Mouse (Mus musculus) CH12.LX (cell line): ENCODE measurements around the gene Derl2. TPM values are rescaled to one million over a fixed set of nuclear protein-coding genes. Genes with fewer than 3 reads are reported as not detected.

Experiments
- DNase-seq: peaks from one replicate; pipeline ENCODE4 v3.0.0-alpha.2; 2013; ENCODE audit errors: extremely low read depth
- H3K27ac ChIP-seq: 2 replicates; pipeline ENCODE4 v1.5.1; 2012; ENCODE audit warnings: low read depth, mild to moderate bottlenecking, control low read depth, moderate library complexity; ENCODE audit not compliant: insufficient read depth
- H3K27me3 ChIP-seq: replicated peaks from 2 replicates; pipeline ENCODE3; 2012; ENCODE audit warnings: inconsistent platforms
- H3K36me3 ChIP-seq, 2 experiments: replicated peaks in 1 of 2; 2 replicates each; pipeline versions ENCODE3 to v1.6.1; 2012; ENCODE audit warnings: inconsistent platforms in 1 of 2, low read length in 1 of 2, mild to moderate bottlenecking in 1 of 2, mixed read lengths in 1 of 2, moderate library complexity in 1 of 2; ENCODE audit not compliant: control insufficient read depth in 1 of 2, insufficient read depth in 1 of 2
- H3K4me1 ChIP-seq, 2 experiments: 2 replicates each; pipeline ENCODE4 v1.6.1; 2012; ENCODE audit warnings: inconsistent platforms in 1 of 2, moderate library complexity in 1 of 2; ENCODE audit not compliant: insufficient read depth in 2 of 2, control insufficient read depth in 1 of 2
- H3K4me2 ChIP-seq: 2 replicates; pipeline ENCODE4 v1.6.1; 2012; ENCODE audit warnings: low read depth, mild to moderate bottlenecking, control low read depth; ENCODE audit not compliant: poor library complexity, insufficient read depth, severe bottlenecking
- H3K4me3 ChIP-seq, 3 experiments: fragments of 150-350 bp in 1 of 3; sonication (generic) in 1 of 3; replicated peaks in 1 of 3; 2 replicates each; pipeline versions ENCODE3 to v1.5.1; 2011 to 2012; ENCODE audit warnings: low read depth in 2 of 3, low read length in 2 of 3, mild to moderate bottlenecking in 2 of 3, moderate library complexity in 2 of 3, control low read depth in 1 of 3, improper control_type of control experiment in 1 of 3, inconsistent platforms in 1 of 3, mixed read lengths in 1 of 3; ENCODE audit not compliant: poor library complexity in 1 of 3
- H3K79me2 ChIP-seq: replicated peaks from 2 replicates; pipeline ENCODE4 v1.6.1; 2012; ENCODE audit warnings: mild to moderate bottlenecking, moderate library complexity; ENCODE audit not compliant: control insufficient read depth, poor library complexity, insufficient read depth, severe bottlenecking; ENCODE audit errors: extremely low read depth
- H3K9ac ChIP-seq: 2 replicates; pipeline ENCODE4 v1.6.1; 2012; ENCODE audit warnings: low read depth, mild to moderate bottlenecking, control low read depth, moderate library complexity; ENCODE audit not compliant: insufficient read depth
- H3K9me3 ChIP-seq: replicated peaks from 2 replicates; pipeline ENCODE3; 2012; ENCODE audit warnings: low read length, inconsistent platforms, mixed read lengths
- CHD1 ChIP-seq: IDR thresholded peaks from 2 replicates; pipeline ENCODE4 v1.6.1; 2012; ENCODE audit warnings: low read depth, low read length, improper control_type of control experiment, inconsistent platforms
- CTCF ChIP-seq, 2 experiments: IDR thresholded peaks in 1 of 2; conservative IDR thresholded peaks in 1 of 2; 2 replicates each; pipeline ENCODE4 v1.5.1; 2011 to 2012; ENCODE audit warnings: low read depth in 2 of 2, low read length in 2 of 2, improper control_type of control experiment in 1 of 2, inconsistent platforms in 1 of 2, mild to moderate bottlenecking in 1 of 2, moderate library complexity in 1 of 2
- EP300 ChIP-seq: IDR thresholded peaks from 2 replicates; pipeline ENCODE4 v1.6.1; 2011; ENCODE audit warnings: low read length, improper control_type of control experiment
- ETS1 ChIP-seq: conservative IDR thresholded peaks from 2 replicates; pipeline ENCODE4 v1.6.1; 2012; ENCODE audit warnings: low read depth, mild to moderate bottlenecking, inconsistent platforms, low read length, improper control_type of control experiment, moderate library complexity
- IRF4 ChIP-seq: IDR thresholded peaks from 2 replicates; pipeline ENCODE4 v1.6.1; 2014; ENCODE audit warnings: low read depth, mild to moderate bottlenecking, inconsistent platforms, low read length, improper control_type of control experiment
- JUND ChIP-seq: conservative IDR thresholded peaks from 2 replicates; pipeline ENCODE4 v1.6.1; 2011; ENCODE audit warnings: low read depth, low read length, improper control_type of control experiment
- MAX ChIP-seq: IDR thresholded peaks from 2 replicates; pipeline ENCODE4 v1.6.1; 2011; ENCODE audit warnings: low read length, improper control_type of control experiment
- MEF2A ChIP-seq: IDR thresholded peaks from 2 replicates; pipeline ENCODE4 v1.6.1; 2014; ENCODE audit warnings: low read depth, mild to moderate bottlenecking, inconsistent platforms, low read length, improper control_type of control experiment, borderline replicate concordance
- MXI1 ChIP-seq: IDR thresholded peaks from 2 replicates; pipeline ENCODE4 v1.6.1; 2011; ENCODE audit warnings: mild to moderate bottlenecking, low read depth, low read length, improper control_type of control experiment
- MYC ChIP-seq: IDR thresholded peaks from 2 replicates; pipeline ENCODE4 v1.6.1; 2011; ENCODE audit warnings: low read depth, mild to moderate bottlenecking, improper control_type of control experiment, low read length
- PAX5 ChIP-seq: IDR thresholded peaks from 2 replicates; pipeline ENCODE4 v1.6.1; 2012; ENCODE audit warnings: low read length, inconsistent platforms, mixed read lengths
- POLR2A ChIP-seq: IDR thresholded peaks from 2 replicates; pipeline ENCODE4 v1.6.1; 2011; ENCODE audit warnings: low read depth, mild to moderate bottlenecking, improper control_type of control experiment, low read length
- RAD21 ChIP-seq: IDR thresholded peaks from 2 replicates; pipeline ENCODE4 v1.6.1; 2011; ENCODE audit warnings: low read depth, mild to moderate bottlenecking, low read length, improper control_type of control experiment, moderate library complexity
- SIN3A ChIP-seq: IDR thresholded peaks from 2 replicates; pipeline ENCODE4 v1.6.1; 2012; ENCODE audit warnings: low read length, improper control_type of control experiment, inconsistent platforms
- SMC3 ChIP-seq: IDR thresholded peaks from 2 replicates; pipeline ENCODE4 v1.6.1; 2011; ENCODE audit warnings: low read depth, low read length, improper control_type of control experiment
- TBP ChIP-seq: conservative IDR thresholded peaks from 2 replicates; pipeline ENCODE4 v1.6.1; 2011; ENCODE audit warnings: low read depth, low read length, improper control_type of control experiment
- UBTF ChIP-seq: IDR thresholded peaks from 2 replicates; pipeline ENCODE4 v1.6.1; 2012; ENCODE audit warnings: low read depth, mild to moderate bottlenecking, inconsistent platforms, low read length, improper control_type of control experiment, moderate library complexity
- USF1 ChIP-seq: IDR thresholded peaks from 2 replicates; pipeline ENCODE4 v1.6.1; 2014; ENCODE audit warnings: low read depth, mild to moderate bottlenecking, inconsistent platforms, low read length, improper control_type of control experiment
- dilution Hi-C: fragments of 300-500 bp; cut with MboI; formaldehyde crosslinking; loops from 2 replicates; pipeline ENCODE4 v1.14.3; 2020; ENCODE audit warnings: low sequenced_read_pairs; ENCODE audit not compliant: extremely low pct_unique_long_range_greater_than_20kb, extremely low pct_ligation_motif_present
- in situ Hi-C: fragments of 300-500 bp; cut with MboI; formaldehyde crosslinking; loops from 3 replicates; pipeline ENCODE4 v1.14.3; 2019; ENCODE audit warnings: low sequenced_read_pairs, low pct_ligation_motif_present, low pct_unique_long_range_greater_than_20kb, mixed read lengths
- polyA plus RNA-seq: library from polyadenylated mRNA; unstranded; fragments of >175 nt; gene quantifications from 2 replicates; pipeline ENCODE4 v1.2.1, GENCODE M21; 2012; ENCODE audit warnings: low read depth; ENCODE audit not compliant: insufficient read length
- total RNA-seq, 2 experiments: library from RNA; depleted of rRNA; stranded (reverse); fragments of 300-350 nt in 1 of 2; fragments of >200 nt in 1 of 2; gene quantifications; 2 replicates each; pipeline ENCODE4 v1.2.3; 2012 to 2014

The Derl2 gene
- total and polyA plus RNA-seq, 3 experiments, result 32.7 to 132 (median 95.0) TPM

DNA sequence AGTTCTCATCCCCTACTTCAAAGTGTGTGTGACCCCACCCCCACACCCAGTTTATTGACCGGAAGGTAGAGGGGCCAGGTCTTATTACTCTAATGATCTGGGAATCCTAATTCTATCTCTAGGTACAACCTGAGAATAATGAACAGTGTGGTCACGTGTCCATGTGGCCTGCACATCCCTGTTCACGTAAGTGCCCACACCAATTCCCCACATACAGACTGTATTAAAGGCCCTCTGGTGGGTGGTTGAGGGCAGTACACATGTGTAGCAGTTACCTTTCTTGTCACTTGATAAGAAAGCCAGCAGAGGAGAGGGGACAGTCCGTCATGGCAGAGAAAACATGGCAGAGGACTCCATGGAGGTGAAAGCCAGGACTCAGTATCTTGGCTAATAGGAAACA, 45.7 kb downstream of the Derl2 start:
- peak; percentile 56 for DNase-seq
- Histone ChIP-seq H3K9ac (no peak overlapping the region), H3K79me2 (peaks cover 10% of the 10 kb centered on the region), H3K9me3 (peaks cover 3% of the 10 kb centered on the region), H3K36me3 (peaks cover 56 to 73% of the 10 kb centered on the region in 2 experiments), H3K27me3 (no peaks in the 10 kb centered on the region), H3K4me2 (no peak overlapping the region), H3K27ac (no peak overlapping the region), H3K4me1 (peaks cover 3 to 22% of the 10 kb centered on the region in 2 experiments; a peak in 3 of 4 replicates), H3K4me3 (no peak overlapping the region)
- dilution Hi-C loops (no loop called here), in situ Hi-C loops (no loop called here)
- no peak for TF ChIP-seq EP300
- no peak for TF ChIP-seq UBTF
- TF ChIP-seq MYC, result peak; percentile 40; the same call in 1 of the 2 replicates
- TF ChIP-seq SMC3, result peak; percentile 32; the same call in 1 of the 2 replicates
- TF ChIP-seq RAD21, result peak; percentile 8
- peak; percentile 61 to 62 for TF ChIP-seq CTCF (conservative IDR thresholded peaks at IDR 0.05 in 1 of 2, IDR thresholded peaks at IDR 0.05 in 1 of 2; ENCODE audit: low read depth in 2 of 2, low read length in 2 of 2)
- TF ChIP-seq TBP, result no peak
- no peak for TF ChIP-seq SIN3A

DNA sequence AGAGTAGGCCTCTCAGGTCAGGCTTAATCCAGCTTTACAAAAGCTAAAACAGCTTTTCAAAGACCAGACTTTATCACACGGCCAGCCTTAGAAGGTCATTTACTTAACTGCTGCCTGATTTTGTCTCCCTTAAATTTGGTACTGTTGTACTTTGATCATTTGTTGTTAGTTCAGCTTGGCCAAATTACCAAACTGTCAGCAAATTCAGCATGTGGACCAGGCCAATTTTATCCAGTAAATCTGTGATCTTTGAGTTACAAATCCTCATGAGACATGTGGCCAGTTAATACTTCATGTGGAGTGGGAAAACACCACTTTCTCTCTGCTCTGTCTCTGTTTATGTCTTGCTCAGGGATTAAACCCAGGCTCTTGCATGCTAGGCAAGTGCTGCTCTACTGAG, 47.1 kb downstream of the Derl2 start:
- Histone ChIP-seq H3K36me3 (peaks cover 46 to 61% of the 10 kb centered on the region in 2 experiments), H3K27ac (no peak overlapping the region), H3K27me3 (no peaks in the 10 kb centered on the region), H3K4me2 (no peak overlapping the region), H3K4me1 (peaks cover 3 to 24% of the 10 kb centered on the region in 2 experiments; a peak in 3 of 4 replicates), H3K9me3 (peaks cover 3% of the 10 kb centered on the region), H3K4me3 (no peak overlapping the region), H3K79me2 (peaks cover 19% of the 10 kb centered on the region), H3K9ac (no peak overlapping the region)
- in situ Hi-C loops (no loop called here), dilution Hi-C loops (no loop called here)
- no peak for DNase-seq
- TF ChIP-seq SIN3A (no peak), MYC (no peak), JUND (no peak), USF1 (no peak), ETS1 (no peak), CHD1 (no peak), PAX5 (no peak), POLR2A (no peak), MAX (no peak), RAD21 (no peak), IRF4 (no peak), MEF2A (no peak), MXI1 (no peak)
